In genomic region chr5:140830314-140831063, GRCm38 (mm10) we compare ENCODE assay signal across 8 mouse cellular contexts. TPM values are rescaled to one million over a fixed set of nuclear protein-coding genes. Genes with fewer than 3 reads are reported as not detected.
DNase-seq lines count a peak whose midpoint lies in the region; ATAC-seq and TF ChIP-seq lines count a peak whose summit lies in the region.

Gene Gna12 (minus strand): TSS chr5:140830431.

- intact Hi-C loops in gastrocnemius, adult 2 months (cut with DNase I) = no loop called here
- intact Hi-C loops in left cerebral cortex, adult 2 months (cut with DNase I) = no loop called here

- H3K36me3 ChIP-seq in hindbrain, postnatal 0 days (ENCODE audit: insufficient read depth, low read length) = no peaks in the 10 kb centered on the region

- H3K27me3 ChIP-seq in hindbrain, postnatal 0 days (ENCODE audit: insufficient read depth, low read length) = no peaks in the 10 kb centered on the region

- under 1% methylated on average over 46 of the region's 49 CpGs for WGBS in hindbrain, postnatal 0 days

- H3K4me1 ChIP-seq in hindbrain, postnatal 0 days (ENCODE audit: insufficient read depth, low read length) = peaks cover 25% of the 10 kb centered on the region

- H3K4me3 ChIP-seq in gastrocnemius, adult 2 months = peak within 1 kb of the TSS; percentile 82
- H3K4me3 ChIP-seq in hindbrain, postnatal 0 days (ENCODE audit: low read length) = peak within 1 kb of the TSS; percentile 72
- H3K4me3 ChIP-seq in left cerebral cortex, adult 2 months = peak within 1 kb of the TSS; percentile 63

- peak within 1 kb of the TSS; percentile 75 for H3K9ac ChIP-seq in hindbrain, postnatal 0 days (replicated peaks; ENCODE audit: low read length)

- no peaks in the 10 kb centered on the region for H3K9me3 ChIP-seq in hindbrain, postnatal 0 days (ENCODE audit: low read length)

- H3K27ac ChIP-seq in gastrocnemius, adult 2 months = peak within 1 kb of the TSS; percentile 90
- peak within 1 kb of the TSS; percentile 76 for H3K27ac ChIP-seq in hindbrain, postnatal 0 days
- H3K27ac ChIP-seq in left cerebral cortex, adult 2 months = peak within 1 kb of the TSS; percentile 86

- TF ChIP-seq CTCF in gastrocnemius, adult 2 months (IDR thresholded peaks at IDR 0.05) = no peak
- TF ChIP-seq CTCF in hindbrain, postnatal 0 days (IDR thresholded peaks at IDR 0.05; ENCODE audit: low read depth) = no peak
- TF ChIP-seq CTCF in left cerebral cortex, adult 2 months (IDR thresholded peaks at IDR 0.05) = no peak

- peak within 1 kb of the TSS; percentile 96 for H3K4me2 ChIP-seq in hindbrain, postnatal 0 days (ENCODE audit: low read depth, low read length)

- DNase-seq in ZHBTc4 (ENCODE audit: low read depth, low spot score) = peak; percentile 100
- peak; percentile 98 for DNase-seq in gastrocnemius, adult 2 months
- peak; percentile 100 for DNase-seq in hindbrain, postnatal 0 days (ENCODE audit: low spot score)
- DNase-seq in left cerebral cortex, adult 2 months (ENCODE audit: extremely low spot score in 1 of 2, low spot score in 2 of 2) = peak; percentile 95 to 98
- peak; percentile 97 for DNase-seq in right cerebral cortex, adult 2 months (ENCODE audit: low spot score in 2 of 2)
- peak; percentile 98 for DNase-seq in urinary bladder, postnatal 14 days (ENCODE audit: low spot score)

- peak; percentile 97 for ATAC-seq in common myeloid progenitor, adult 5-6 weeks (replicated peaks; ENCODE audit: low read depth, poor library complexity, severe bottlenecking)
- ATAC-seq in hindbrain, postnatal 0 days = peak; percentile 99
- peak; percentile 94 for ATAC-seq in megakaryocyte, adult 5-6 weeks (ENCODE audit: poor library complexity, severe bottlenecking)

RNA-seq across cellular contexts. Expression of gene Gna12, which starts in this region (rescaled TPM):
- total RNA-seq in common myeloid progenitor, adult 5-6 weeks (2017) = 29.5 and 36.4 TPM in 2 replicates
- 10 to 100 TPM; 21.7 to 29.8 TPM for total RNA-seq in gastrocnemius, adult 2 months (2021)
- total RNA-seq in hindbrain, postnatal 0 days (2014; rRNA removed) = 201 and 208 TPM in 2 replicates
- polyA plus RNA-seq in hindbrain, postnatal 0 days (2015; fragmentation: Nextera tagmentation; extraction: Ambion mirVana) = 32.8 and 35.9 TPM in 2 replicates
- 10 to 100 TPM; 62.2 to 67.6 TPM for total RNA-seq in left cerebral cortex, adult 2 months (2021)
- 21.0 and 24.6 TPM in 2 replicates for total RNA-seq in megakaryocyte, adult 5-6 weeks (2015)
- 15.9 and 20.3 TPM in 2 replicates for total RNA-seq in megakaryocyte, adult 5-6 weeks (2017)

Comparison
In these comparisons a context has a peak if more than half of its experiments do, and no peak if none do; other contexts are left out.
1. Peak in every context shown above with its lines: DNase-seq, ATAC-seq, H3K4me3 ChIP-seq and H3K27ac ChIP-seq.